Mouse (Mus musculus) brain, embryonic 18.5 days (tissue): ENCODE data around the gene Anapc1.
A peak's percentile ranks its signal among the peaks of the same experiment; 100 is the strongest.

ENCODE experiments used
- DNase-seq: peaks from one replicate; pipeline ENCODE4 v3.0.0-alpha.2; 2012; ENCODE audit warnings: low read depth, low spot score

Anapc1 gene

DNA sequence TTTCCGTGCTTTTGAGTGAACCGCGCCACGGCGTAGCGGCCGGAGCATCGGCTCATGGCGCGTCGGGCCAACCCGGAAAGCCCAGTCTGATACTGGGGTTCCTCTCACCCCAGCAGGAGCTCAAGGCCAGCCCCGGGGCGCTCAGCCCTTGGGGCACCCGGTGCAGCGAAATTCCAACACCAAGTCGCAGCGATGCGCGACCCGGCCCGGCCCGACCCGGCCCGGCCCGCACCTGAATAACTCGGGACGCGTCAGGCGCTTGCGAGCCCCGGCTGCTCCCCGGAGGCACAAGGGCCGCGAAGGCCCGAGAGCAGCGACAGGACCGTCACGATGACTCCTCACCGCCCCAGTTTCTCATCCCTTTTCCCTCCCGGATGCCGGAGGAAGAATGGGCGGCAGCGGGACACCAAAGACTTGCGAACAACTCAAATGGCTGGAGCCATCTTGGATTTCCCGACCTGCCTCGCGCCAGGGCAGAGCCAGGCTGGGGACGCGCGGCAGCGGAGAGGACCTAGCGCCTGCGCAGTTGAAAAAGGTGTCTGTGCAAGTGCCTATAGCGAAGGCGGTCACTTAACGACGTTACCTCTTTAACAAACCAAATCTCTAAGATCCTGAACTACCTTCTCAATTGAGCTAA, at the start of gene Anapc1:
Anapc1 (minus strand) TSS at position 471 of the 637 bp plus-strand sequence.
- peak; percentile 87 for DNase-seq

DNA sequence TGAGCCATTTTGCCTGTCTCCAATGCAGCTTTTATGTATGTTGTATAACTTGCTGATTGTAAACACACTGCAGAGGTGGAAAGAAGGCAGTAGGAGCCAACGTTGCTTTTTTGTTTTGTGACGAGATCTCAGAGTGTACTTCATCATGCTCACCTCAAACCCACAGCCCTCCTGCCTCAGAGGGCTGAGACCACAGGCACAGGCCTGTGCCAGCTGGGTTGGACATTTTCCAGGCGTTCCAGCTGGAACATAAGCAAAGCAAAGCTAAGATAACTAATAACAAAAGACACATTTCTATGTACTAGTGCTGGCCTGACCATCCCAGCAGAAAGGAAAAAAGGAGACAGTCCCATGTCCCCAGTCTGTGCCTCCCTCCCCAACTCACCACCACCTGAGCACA, 47.9 kb upstream of the Anapc1 start:
- no peak for DNase-seq

DNA sequence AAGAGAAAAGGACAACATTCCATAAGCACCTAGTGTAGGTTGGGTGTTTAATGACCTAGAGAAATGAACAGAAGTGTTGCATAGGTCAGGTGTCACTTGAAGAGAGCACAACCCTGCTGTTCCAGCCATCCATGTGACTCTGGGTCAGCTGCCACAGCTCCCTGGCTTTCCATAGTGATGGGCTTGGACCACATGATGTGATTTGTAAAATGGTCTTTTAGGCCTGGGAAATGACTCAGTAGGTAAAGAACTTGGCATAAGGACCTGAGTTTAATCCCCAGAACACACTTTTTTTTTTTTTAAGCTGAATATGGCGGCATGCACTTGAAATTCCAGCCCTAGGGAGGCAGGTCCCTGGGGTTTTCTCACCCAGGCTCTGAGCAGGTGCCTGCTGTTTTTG, 44.8 kb upstream of the Anapc1 start:
- DNase-seq: no peak

DNA sequence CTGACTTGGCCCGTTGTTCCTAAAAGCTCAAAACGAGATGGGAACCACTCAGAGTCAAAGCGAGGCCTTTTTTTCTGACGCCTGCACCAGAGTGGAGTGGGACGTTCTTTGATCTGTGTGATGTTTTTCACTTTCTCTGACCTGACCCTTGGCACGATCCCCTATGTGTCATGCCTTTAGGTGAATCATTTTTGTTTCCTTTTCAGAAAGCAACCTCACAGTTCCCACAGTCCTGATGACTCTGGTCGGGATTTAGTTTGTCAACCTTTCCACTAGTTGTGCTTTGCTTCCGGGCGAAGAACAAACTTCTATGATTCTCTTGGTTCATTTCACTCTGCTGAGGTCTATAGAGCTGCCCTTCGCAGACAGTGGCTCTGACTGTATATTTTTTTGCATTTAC, 44.3 kb upstream of the Anapc1 start:
- no peak for DNase-seq

DNA sequence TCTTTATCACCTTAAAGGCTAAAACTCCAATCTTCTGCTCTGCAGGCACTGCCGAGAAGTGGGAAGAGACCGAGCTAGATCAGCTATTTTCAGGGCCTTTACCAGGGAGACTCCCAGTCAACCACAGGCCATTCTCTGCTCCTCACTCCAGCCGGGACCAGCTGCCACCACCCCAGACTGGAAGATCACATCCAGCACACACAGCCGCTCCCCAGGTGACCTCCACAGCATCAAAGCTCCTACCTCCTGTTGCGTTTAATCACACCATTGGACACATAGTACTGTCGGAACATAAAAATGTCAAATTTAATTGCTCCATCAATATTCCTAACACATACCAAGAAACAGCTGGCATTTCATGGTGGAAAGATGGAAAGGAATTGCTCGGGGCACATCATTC, 42.0 kb upstream of the Anapc1 start:
- no peak for DNase-seq

DNA sequence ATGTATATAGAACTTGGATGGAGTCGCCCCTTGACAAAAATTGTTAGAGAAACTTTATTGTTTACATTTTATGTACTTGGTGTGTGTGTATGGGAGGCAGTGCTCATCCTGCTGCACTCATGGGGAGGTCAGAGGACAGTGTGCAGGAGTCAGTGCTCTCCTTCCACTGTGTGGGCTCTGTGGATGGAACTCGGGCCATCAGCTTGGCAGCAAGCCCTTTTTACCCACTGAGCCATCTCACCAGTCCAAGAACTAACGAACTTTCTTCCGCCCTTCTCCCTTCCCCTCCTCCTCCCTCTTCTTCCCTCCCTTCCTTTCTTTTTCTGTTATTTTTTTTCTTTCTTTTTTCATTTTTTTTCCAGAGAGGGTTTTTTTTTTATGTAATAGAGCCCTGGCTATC, 40.9 kb upstream of the Anapc1 start:
- DNase-seq: no peak

DNA sequence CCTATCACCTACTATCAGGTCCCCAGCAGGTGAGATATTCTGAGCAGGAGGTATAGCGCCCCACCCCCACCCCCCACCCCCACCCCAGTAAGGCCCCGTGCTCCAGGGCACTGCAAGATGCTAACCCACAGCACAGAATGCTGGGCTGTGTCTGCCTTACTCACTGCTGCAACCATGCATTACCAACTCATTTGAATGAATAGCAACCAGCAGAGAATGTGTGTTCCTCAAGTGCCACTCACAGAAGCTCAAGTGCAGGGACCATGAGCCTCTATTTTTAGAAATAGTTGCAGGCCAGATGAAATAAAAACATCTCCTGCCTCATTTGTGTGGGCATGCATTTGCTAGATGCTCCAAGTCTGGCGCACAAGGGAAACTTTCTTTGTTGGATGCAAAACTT, 40.4 kb upstream of the Anapc1 start:
- no peak for DNase-seq

DNA sequence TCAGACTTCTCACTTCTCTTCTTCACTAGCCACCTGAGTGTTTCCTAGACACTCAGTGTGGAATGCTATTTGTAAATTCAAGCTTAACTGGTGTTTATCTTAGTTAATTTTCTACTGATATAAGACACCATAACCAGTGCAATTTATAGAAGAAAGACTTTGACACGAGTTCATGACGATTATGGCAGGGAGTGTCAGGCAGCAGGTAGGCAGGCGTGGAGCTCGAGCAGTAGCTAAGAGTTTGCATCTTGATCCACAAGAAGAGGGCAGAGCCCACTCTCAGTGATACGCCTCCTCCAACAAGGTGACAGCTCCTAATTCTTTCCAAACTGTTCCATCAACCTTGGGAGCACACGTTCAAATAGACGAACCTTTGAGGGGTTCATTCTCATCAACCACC, 39.4 kb upstream of the Anapc1 start:
- no peak for DNase-seq

DNA sequence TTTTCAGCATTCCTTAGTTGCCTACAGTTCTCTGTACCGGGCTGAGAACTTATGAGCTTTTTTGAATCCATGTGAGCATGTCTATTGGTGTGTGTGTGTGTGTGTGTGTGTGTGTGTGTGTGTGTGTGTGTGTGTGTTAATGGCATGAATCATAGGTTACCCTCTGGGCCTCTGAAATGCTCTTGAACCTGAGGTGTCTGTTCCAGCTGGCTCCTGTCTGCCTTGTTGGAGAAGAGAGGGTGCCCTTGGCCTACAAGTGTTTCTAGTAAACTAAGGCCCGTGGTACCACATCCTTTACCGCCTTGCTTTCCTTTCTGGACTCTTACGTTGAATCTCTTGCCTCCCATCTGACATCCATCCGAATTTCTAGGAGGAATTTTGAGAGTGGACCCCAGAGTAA, 38.9 kb upstream of the Anapc1 start:
- DNase-seq: no peak

DNA sequence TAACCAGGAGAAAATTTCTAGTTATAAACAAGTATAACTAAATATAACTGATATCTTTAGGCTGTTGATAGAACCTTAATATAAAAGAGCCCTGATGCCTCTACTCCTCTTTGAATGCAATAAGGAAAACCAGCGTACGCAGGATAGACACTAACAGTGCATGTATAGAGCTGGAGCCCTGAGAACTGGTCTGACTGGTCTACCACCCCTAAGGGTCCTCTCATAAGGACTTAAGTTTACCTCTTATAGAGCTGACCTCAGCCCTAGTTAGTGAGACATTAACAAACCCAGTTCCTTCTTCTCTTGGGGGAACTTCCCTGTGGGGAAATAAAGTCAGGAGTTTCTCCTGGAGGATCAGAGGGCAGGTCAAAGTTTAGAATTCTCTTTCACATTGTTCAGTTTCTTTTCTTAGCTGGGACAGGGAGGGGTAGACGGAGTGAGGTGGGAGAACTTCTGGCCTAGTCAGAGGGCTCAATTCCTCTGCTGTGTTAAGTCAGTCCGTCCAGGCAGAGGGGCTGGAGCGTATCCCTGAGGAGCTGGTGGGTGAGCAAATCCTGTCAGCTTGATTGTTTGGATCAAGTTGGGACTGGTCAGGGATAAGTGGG, 35.0 kb upstream of the Anapc1 start:
- no peak for DNase-seq

DNA sequence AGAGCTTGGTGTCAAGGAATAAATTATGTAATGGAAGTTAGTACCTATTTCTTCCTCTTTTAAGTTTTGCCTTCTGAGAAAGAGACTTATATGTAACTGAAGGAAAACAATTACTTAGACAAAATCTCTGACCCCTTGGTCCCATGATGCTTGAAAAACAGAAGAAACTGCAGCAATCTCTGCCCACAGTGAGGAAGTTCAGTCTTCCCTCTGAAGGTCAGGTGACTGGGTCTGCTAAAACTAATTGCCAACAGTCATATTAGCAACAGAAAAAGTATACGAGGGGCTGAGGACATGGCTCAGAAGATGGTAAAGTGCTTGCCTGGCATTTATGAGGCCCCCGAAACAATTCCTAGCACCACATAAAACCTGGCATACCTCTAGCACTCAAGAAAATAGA, 32.2 kb upstream of the Anapc1 start:
- no peak for DNase-seq

DNA sequence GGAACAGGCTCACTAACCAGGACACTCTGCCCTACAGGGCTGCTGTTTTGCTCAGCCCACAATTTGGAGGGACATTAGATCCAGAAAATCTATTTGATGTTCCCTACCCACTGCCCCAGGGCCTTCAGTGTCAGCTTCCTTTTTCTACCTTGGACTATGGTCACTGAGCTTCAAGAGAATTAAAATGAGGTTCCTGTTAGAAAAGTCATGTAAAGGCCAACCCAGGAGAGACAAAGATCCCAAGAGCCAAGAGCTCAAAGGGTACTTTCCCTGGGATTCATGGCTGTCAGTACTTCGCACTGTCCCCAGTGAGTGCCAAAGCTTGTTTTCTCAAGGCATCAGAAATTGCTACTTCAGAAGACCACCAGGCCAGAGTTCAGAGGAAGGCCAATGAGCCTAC, 28.8 kb upstream of the Anapc1 start:
- no peak for DNase-seq

DNA sequence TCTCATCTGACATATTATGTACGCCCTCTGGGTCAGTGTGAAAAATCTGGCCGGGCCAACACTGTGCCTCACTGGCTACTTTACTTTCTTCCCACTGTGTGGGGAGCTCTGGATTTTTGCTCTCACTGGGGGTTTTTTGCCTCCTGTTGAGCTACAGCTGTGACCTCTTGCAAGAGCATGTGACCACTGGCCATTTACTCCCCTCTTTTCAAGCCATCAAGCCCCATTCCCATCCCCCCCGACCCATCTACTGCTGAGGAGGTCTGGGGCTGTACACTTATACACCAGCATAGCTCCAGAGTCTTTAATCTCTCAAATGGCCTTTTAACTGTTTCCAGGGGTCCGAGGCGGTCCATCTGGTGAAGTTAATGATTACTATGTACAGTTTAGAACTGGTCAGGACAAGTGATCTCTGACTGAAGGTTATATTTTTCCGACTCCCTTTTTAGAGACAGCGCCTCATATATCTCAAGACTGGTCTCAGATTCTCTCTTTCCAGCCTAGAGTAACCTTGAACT, 27.6 kb upstream of the Anapc1 start:
- no peak for DNase-seq

DNA sequence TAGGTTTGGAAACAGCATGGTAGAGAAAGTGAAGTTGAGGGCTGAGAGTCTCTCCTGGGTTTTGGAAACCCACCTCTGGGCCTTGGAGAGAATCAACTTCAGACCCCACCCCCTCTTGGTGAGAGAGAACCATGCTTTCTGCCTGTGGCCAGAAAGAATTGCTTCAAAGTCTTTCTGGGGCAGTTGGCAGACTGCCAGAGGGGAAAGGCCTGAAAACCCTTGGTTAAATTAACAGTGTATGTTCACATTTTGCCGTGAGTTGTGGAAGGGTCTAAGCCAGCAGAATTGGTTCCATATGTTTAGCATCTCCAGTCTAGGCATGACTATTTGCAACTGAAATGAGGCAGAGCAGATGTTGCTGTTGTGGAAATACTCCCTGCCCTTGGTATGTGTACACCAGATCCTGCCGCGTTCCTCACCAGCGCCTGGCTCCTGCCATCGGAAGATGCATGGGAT, 26.4 kb upstream of the Anapc1 start:
- DNase-seq: no peak

DNA sequence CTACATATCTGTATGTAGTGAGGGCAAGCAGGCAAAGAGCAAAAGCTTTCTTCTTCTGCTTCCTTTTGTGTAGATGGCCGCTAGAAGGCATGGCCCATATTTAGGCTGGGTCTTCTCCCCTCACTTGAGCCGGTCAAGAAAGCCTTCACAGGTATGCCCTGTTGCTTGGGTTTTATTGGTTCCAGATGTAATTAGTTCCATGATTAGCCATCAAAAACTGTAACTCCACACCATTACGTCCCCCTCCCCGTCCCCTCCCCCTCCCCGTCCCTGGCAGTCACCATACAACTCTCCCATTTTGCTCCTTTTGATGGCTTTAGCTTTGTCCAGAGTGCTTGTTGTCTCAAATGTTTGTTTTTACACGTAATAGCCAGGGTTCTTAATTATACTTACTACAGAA, 25.7 kb upstream of the Anapc1 start:
- no peak for DNase-seq

DNA sequence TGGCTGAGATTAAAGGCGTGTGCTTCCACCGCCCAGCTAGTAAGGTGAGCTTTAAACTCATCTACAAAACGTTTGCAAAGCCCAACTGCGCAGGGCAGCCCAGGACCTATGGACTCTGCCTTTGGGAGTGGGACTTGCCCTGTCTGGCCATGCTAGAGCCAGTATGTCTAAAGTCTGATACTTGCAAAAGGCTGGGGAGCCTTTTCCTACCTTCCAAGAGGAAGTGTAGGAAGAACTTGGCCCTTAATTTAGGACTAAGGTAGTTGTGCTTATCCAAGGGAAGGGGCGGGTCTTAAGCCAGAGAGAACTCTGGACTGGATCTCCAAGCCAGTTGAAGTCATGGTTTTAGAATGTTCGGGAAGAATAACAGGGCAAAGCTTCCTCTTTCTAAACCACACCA, 23.4 kb upstream of the Anapc1 start:
- no peak for DNase-seq

DNA sequence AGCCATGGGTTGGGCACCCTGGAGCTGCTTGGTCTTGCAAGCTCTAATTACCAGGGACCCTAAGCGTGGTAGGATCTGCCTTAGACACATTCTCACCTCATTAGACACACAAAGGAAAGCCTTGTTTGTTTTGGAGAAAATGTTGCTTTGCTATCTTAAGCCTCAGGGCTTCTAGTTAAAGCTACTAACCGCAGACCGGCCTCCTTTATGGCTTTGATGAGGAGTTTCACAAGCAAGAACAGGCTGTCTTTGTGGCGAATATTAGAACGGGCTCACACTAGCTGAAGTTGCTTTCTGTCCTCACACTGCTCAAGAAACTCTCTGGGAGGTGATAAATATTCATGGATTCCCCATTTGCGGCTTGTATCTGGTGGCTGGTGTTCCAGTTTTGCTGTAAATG, 22.1 kb upstream of the Anapc1 start:
- no peak for DNase-seq

DNA sequence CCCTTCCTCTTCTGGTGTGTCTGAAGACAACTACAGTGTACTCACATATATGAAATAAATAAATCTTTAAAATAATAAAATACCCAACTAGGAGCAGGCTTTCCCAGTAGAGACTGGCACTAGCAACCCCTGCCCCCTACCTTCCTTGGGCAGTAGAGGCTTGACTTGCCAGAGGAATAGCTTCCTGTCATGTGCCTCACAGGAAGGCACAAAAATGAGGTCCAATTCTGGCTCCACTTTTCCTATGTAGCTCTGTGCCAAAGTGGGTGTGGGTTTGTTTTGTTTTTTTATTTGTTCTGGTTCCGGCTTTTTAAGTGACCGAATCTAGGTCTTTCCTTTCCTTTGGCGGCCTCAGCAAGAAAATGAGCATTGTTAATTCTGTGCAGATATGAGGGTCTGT, 17.3 kb upstream of the Anapc1 start:
- no peak for DNase-seq

DNA sequence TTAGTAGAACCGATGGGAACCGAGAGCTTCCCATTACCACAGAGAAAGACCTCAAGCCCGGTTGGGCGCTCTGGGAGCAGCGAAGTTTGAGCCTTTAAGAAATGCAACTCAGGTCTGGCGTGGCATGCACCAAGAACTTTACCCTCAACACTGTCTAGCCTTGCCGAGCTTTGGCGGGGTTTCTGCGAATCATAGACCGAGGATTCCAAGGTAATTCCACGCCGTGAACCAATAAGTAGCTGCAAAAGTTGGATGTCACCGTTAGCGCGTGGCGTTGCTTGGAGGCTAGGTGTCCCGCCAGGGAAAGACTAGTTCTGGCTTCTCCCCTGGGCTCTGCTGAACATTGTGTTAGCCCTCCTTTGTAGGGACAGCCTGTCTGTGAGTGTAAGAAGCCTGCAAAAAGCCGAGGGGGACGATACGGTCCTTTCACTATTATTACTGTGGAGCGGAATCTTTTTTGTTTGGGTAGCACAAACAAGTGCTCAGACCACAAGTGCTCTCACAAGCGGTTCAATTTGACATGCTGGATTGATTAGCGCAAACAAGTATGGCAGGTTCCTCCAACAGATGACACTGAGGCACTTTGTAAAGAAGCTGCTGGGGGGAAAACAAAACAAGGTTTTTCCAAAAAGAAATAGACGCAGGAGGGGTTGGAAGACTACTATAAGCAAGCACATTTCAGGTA, 12.2 kb upstream of the Anapc1 start:
- no peak for DNase-seq

DNA sequence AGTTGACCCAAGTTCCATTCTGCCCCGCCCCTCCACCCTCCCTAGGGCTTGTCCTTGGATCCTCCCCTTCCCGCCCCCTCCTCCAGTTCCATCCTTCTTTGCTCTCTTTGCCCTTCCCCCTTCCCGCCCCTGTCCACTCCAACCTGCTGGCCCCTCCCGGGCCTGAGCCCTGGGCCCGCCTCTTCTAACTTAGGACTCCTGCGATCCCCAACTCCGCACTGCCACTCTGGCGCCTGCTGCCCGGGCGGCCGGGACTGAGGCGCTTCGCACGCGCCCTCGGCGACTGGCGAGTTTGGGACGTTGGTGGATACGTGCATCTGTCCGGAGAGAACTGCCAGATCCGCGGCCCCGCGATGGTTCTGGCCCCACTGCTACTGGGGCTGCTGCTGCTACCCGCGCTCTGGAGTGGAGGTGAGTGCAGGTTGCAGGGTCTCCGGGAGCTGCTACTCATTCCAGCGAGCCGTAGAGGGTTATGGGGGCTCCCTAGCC, 11.5 kb upstream of the Anapc1 start, which contains the start of gene Mertk:
Mertk (plus strand) TSS at position 264 of the 489 bp plus-strand sequence.
- peak; percentile 47 for DNase-seq

DNA sequence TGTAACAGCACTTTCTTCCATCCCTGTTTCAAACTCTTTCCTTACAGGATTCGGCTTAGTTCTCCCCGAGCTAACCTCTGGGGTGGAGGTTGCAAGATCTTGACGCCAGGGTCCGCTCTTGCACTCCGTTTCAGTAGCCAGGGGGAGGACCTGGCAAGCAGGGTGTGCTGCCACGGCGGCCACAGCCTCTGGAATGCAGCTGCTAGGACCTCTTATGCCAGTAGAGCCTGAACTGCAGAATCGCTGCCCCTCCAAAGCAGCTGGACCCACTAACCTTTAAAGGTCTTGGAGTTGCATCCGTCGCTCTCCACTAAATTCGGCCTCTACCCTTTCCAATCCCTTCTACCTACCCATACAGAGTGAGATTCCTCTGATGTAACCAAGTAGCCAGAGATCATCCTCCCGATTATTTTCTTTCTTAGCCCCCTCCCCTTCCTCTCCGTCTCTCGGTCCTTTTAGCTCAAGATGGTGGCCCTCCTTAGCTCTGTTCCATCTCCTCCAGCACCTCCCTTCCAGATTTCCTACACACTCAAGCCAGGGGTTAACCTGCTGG, 11.0 kb upstream of the Anapc1 start:
- peak; percentile 42 for DNase-seq

DNA sequence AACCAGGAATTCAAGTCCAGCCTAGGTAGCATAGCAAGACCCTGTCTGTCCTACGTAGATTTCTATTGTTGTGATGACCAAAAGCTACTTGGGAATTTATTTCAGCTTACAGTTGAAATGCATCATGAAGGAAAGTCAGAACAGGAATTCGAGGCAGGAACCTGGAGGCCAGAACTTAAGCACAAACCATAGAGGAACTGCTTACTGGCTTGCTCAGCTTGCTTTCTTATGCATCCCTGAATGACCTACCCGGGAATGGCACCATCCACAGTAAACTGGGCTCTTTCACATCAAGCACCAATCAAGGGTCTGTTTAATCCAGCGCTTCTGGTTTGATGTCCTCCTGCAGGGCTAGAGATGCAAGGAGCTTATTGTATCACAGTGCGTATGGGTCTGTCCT, 10.4 kb upstream of the Anapc1 start:
- no peak for DNase-seq
